Mouse (Mus musculus) neural tube, embryonic 15.5 days (tissue): ENCODE data around the gene Ogfod3. TPM values are rescaled to one million over a fixed set of nuclear protein-coding genes. Genes with fewer than 3 reads are reported as not detected.

Source experiments
- ATAC-seq: fragments of 200-750 bp; cut with Nextera tagmentation; 2 replicates; pipeline ENCODE4 v1.8.0; 2017; ENCODE audit warnings: mild to moderate bottlenecking, moderate TSS enrichment, moderate library complexity; ENCODE audit not compliant: low FRiP score
- H3K27ac ChIP-seq: fragments of 300-500 bp; sonication (generic); replicated peaks from 2 replicates; pipeline ENCODE4 v1.5.1; 2015; ENCODE audit warnings: mild to moderate bottlenecking, inconsistent platforms
- H3K27me3 ChIP-seq: fragments of 300-500 bp; sonication (generic); replicated peaks from 2 replicates; pipeline ENCODE4 v1.6.1; 2015; ENCODE audit warnings: inconsistent platforms
- H3K36me3 ChIP-seq: fragments of 300-500 bp; sonication (generic); 2 replicates; pipeline ENCODE4 v1.6.1; 2015; ENCODE audit warnings: inconsistent platforms
- H3K4me1 ChIP-seq: fragments of 300-500 bp; sonication (generic); 2 replicates; pipeline ENCODE4 v1.6.1; 2015; ENCODE audit warnings: inconsistent platforms
- H3K4me2 ChIP-seq: fragments of 300-500 bp; sonication (generic); 2 replicates; pipeline ENCODE4 v1.6.1; 2015; ENCODE audit warnings: inconsistent platforms, mild to moderate bottlenecking, moderate library complexity
- H3K4me3 ChIP-seq: fragments of 300-500 bp; sonication (generic); replicated peaks from 2 replicates; pipeline ENCODE4 v1.5.1; 2015; ENCODE audit warnings: mild to moderate bottlenecking, inconsistent platforms
- H3K9ac ChIP-seq: fragments of 300-500 bp; sonication (generic); replicated peaks from 2 replicates; pipeline ENCODE4 v1.6.1; 2015; ENCODE audit warnings: mild to moderate bottlenecking, inconsistent platforms
- H3K9me3 ChIP-seq: fragments of 300-500 bp; sonication (generic); replicated peaks from 2 replicates; pipeline ENCODE4 v1.6.1; 2016; ENCODE audit warnings: inconsistent platforms
- WGBS: fragments of 180-500 bp; shearing (Covaris S2); methylation state at CpG from one replicate; pipeline ENCODE4 v1.1.7; 2015; ENCODE audit warnings: mixed read lengths; 5-methylcytosine and 5-hydroxymethylcytosine counted together
- polyA plus RNA-seq: library from polyadenylated mRNA; unstranded; fragments of >200 nt; fragmentation: Nextera tagmentation; extraction: Ambion mirVana; gene quantifications from 2 replicates; pipeline ENCODE4 v1.2.1, GENCODE M21; 2015

Gene Ogfod3
- 26.8 and 31.7 TPM in 2 replicates for polyA plus RNA-seq

DNA sequence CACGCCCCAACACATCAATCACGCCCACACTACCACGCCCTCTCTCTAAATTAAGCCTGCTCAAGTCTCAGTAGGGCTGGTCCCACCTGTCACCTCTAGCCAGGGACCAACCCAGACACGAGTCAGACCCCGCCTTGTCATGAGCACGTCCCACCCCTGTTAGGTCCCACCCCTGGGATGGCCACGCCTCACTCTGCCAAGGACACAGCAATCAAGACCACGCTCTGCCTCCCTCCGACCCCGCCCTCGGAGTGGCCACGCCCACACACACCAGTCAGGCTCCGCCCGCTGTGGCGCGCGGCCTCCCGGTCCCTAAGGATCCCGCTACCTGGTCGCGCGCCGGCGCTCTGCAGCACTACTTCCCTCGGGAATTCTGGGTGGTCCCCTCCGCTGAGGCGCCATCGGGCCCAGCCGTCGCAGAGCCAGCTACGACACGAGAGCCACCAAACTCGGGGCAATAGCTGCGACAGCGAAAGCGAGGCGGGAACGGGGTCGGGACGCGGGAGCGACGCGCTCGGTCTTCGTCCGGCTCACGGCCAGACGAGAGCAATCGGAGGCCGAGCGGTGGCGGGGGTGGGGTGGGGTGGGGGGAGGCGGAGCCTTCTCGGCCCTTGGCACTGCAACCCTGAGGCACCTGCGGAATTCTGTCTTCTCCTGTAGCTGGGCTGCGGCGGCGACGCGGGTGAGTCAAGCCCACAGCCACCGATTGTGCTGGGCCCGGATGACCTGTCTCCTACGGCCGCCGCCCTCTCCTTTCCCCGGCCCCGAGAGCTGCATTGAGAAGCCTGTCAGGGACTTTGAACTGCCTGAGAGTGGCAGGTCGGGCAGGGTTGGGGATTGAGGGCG lies at the start of gene Ogfod3, which contains the start of gene Hexdc:
Gene Ogfod3 (minus strand): TSS at position 551 of the 846 bp plus-strand sequence.
Gene Hexdc (plus strand): TSS at position 273 of the 846 bp plus-strand sequence.
- Histone ChIP-seq H3K27ac (peak within 1 kb of the TSS; percentile 91), H3K4me1 (peaks cover 14% of the 10 kb centered on the region), H3K36me3 (peaks cover 19% of the 10 kb centered on the region), H3K27me3 (no peaks in the 10 kb centered on the region), H3K9me3 (no peaks in the 10 kb centered on the region), H3K4me2 (peak within 1 kb of the TSS; percentile 59), H3K9ac (peak within 1 kb of the TSS; percentile 67), H3K4me3 (peak within 1 kb of the TSS; percentile 68)
- peak; percentile 98 for ATAC-seq
- under 1% methylated on average over 70 of the region's 70 CpGs for WGBS

DNA sequence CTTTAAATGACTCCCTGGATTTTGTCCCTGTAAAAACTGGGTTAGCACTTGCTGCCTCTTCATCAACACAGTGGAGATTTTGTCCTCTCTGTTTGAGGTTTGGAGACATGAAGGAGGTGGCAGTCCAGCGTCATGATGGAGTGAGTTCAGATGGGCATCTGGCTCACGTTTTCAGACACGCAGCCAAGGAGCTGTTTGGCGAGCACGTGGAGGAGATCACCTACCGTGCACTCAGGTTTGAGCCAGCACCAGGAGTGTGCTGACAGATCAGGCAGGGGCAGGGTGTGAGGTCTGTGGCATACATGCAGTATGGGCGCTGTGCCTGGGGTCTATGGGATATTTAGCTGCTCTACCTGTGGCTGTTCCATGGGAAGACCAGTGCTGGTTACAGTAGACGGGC lies 45.7 kb upstream of the Ogfod3 start:
- 94% methylated on average over 8 of the region's 8 CpGs for WGBS
- no peak for ATAC-seq
- H3K27me3 ChIP-seq, result no peaks in the 10 kb centered on the region
- no peaks in the 10 kb centered on the region for H3K4me1 ChIP-seq
- no peaks in the 10 kb centered on the region for H3K9me3 ChIP-seq
- no peak overlapping the region for H3K27ac ChIP-seq
- H3K36me3 ChIP-seq, result peaks cover 96% of the 10 kb centered on the region
- H3K4me3 ChIP-seq, result no peak overlapping the region
- H3K9ac ChIP-seq, result no peak overlapping the region
- H3K4me2 ChIP-seq, result no peak overlapping the region

DNA sequence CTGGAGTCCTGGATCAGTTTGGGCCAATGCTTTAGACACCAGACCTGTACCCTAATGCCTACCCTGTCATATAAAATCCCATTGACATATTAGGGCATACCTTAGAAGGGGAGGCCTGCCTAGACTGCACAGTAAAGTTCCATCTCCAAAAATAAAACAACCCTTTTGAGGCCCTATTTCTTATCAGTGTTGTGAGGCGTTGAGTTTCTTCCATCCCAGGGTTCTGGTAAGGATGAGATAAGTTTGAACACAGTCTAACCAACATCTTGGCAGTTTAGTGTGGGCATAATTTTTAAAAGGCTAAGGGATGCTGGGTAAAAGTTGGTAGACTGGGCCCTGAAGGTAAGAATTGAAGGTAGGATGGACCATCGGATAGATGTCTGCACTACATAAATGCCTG lies 35.2 kb upstream of the Ogfod3 start:
- no peak overlapping the region; the same call in 1 of the 2 replicates for H3K4me2 ChIP-seq
- H3K9me3 ChIP-seq, result no peaks in the 10 kb centered on the region
- H3K36me3 ChIP-seq, result peaks cover 35% of the 10 kb centered on the region
- H3K27ac ChIP-seq, result no peak overlapping the region
- no peak for ATAC-seq
- H3K4me3 ChIP-seq, result no peak overlapping the region
- H3K4me1 ChIP-seq, result peaks cover 43% of the 10 kb centered on the region
- no peaks in the 10 kb centered on the region for H3K27me3 ChIP-seq
- H3K9ac ChIP-seq, result no peak overlapping the region
- WGBS, result 92% methylated on average over 2 of the region's 2 CpGs

DNA sequence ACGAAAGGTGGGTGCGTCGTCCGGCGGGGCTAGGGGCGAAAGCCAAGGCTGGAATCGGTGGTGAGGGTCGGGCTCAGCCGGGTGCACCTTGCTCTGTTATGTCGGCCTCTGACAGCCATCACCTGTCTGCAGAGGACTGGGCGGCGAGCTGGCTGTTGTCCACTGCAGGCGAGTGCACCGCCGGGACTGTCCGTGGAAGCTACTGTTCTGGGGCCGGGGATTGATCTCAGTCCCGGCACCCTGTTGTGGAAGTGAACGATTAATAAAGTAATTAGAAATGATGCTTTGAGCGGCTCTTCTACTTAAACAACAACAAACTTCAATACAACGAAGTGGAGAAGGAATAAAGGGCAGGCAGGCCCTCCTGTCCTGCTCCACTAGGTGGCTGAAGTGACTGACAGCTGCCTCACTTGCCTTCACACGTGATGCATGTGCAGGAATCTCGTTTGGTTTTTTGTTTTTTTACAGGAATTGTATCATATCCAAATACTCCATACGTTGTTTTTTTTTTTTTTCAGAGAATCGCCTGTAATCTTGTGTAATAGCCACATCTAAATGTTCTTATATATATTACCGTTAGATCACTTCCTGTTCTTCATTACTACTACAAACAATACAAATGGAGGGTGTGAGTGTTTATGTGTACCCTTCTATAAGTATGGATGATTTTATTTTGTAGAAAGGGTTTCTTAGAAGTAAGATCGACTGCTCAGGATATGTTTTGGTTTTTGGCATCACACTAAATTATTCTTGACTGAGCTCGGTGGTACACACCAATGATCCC lies 33.0 kb upstream of the Ogfod3 start:
- Histone ChIP-seq H3K9ac (peak overlapping the region; percentile 67), H3K9me3 (no peaks in the 10 kb centered on the region), H3K4me1 (peaks cover 43% of the 10 kb centered on the region), H3K4me2 (peak overlapping the region; percentile 65), H3K36me3 (peaks cover 16% of the 10 kb centered on the region), H3K4me3 (peak overlapping the region; percentile 55), H3K27ac (peak overlapping the region; percentile 100), H3K27me3 (no peaks in the 10 kb centered on the region)
- ATAC-seq, result peak; percentile 18
- WGBS, result 3% methylated on average over 28 of the region's 28 CpGs

DNA sequence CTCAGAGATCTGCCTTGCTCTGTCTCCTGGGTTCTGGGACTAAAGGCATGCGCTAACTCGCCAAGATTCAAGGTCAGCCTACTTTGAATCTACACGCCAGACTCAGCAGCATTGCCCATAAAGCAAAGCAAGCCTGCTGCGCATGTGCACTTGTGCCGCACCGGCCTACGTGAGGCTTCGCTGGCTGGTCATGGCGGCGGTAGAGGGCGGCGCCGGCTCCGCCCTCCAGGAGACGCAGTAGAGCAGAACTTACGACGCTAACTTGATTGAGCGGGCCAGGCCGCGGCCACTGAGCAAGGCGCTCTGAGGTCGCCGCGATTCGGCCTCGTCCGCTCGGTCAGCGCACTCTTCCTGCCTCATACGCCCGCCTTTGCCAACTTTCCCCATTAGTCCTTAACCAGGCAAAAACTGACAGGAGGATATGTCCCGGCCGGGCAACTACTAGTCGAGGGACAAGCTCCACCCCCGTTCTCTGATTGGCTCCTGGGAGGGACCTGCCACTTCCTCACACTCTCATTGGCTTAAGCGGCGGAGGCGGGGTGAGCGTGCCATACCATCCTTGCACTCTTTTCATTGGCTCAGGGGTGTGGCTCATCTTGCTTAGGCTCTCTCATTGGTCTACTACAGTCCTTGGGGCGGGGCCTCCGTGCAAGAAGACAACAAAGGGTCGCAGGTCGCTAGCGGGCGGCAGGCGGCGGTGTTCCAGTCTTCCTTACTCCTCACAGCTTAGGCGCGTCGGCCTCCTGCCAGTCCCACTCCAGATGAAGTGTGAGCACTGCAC lies 32.2 kb upstream of the Ogfod3 start, which contains the start of gene Narf:
Gene Narf (plus strand): TSS at position 690 of the 781 bp plus-strand sequence.
- Histone ChIP-seq H3K36me3 (peaks cover 9% of the 10 kb centered on the region), H3K27ac (peak within 1 kb of the TSS; percentile 100), H3K4me3 (peak within 1 kb of the TSS; percentile 55), H3K27me3 (no peaks in the 10 kb centered on the region), H3K9me3 (no peaks in the 10 kb centered on the region), H3K4me2 (peak within 1 kb of the TSS; percentile 65), H3K4me1 (peaks cover 40% of the 10 kb centered on the region), H3K9ac (peak within 1 kb of the TSS; percentile 72)
- ATAC-seq, result peak; percentile 100
- WGBS, result under 1% methylated on average over 50 of the region's 50 CpGs

DNA sequence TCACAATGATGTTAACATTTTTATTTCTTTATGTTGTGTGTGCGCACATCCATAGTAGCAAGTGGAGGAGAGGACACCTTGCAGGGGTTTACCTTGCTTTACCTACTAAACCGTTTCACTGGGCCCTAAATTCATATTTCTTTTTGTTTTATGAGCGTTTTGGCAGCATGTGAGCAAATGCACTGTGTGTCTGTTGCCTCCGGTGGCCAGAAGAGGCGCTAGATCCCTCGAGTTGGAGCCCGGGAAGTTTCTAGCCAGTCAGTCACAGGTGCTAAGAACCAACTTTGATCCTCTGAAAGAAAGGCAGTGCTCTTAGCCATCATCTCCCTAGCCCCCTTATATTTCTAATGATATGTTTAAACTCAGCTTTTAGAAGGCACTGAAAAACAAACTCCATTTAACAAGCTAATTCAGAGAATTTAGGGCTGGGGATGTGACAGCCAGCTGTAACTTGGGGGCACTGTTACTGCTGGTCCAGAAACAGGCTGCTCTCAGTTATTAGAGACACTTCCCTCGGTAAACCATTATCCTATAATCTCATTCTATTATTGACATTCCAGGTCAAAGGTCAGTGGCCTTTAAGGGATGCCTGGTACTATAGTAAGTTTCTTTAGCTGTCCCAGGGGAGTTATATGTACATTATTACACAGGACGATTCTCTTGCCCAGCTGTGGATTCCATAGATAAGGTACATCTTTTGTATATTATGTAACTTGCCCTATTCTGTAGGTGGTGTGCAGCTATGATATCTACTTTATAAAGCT lies 31.1 kb upstream of the Ogfod3 start:
- Histone ChIP-seq H3K9me3 (no peaks in the 10 kb centered on the region), H3K4me3 (peak overlapping the region; percentile 55)
- 25% methylated on average over 9 of the region's 9 CpGs for WGBS

DNA sequence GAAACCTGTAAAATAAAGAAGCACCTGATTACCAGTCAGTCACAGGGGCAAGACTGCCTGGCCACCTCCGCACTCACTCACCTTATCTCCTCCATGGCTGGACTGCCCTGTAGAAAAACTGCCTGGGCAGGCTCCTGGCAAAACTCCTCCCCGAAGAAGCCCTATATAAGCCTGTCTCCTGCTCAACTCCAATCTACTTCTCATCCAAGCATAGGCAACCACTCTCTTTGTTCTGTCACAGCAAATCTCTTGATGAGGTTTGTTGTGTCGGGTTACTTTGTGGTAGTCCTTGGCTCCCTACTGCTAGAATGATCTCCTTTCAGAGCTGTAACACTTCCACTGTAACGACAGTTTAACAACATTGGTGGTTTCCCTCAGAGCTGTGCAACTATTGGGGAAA lies 28.2 kb upstream of the Ogfod3 start:
- WGBS, result 32% methylated on average over 4 of the region's 4 CpGs
- no peaks in the 10 kb centered on the region for H3K36me3 ChIP-seq
- no peak for ATAC-seq

More for the DNA sequence above, 31.1 kb upstream of the Ogfod3 start:
- ATAC-seq, result no peak
- peak overlapping the region; percentile 65 for H3K4me2 ChIP-seq
- peaks cover 35% of the 10 kb centered on the region for H3K4me1 ChIP-seq
- peak overlapping the region; percentile 72; the same call in 1 of the 2 replicates for H3K9ac ChIP-seq
- peak overlapping the region; percentile 100 for H3K27ac ChIP-seq
- peaks cover 8% of the 10 kb centered on the region; the same call in 1 of the 2 replicates for H3K36me3 ChIP-seq
- H3K27me3 ChIP-seq, result no peaks in the 10 kb centered on the region

DNA sequence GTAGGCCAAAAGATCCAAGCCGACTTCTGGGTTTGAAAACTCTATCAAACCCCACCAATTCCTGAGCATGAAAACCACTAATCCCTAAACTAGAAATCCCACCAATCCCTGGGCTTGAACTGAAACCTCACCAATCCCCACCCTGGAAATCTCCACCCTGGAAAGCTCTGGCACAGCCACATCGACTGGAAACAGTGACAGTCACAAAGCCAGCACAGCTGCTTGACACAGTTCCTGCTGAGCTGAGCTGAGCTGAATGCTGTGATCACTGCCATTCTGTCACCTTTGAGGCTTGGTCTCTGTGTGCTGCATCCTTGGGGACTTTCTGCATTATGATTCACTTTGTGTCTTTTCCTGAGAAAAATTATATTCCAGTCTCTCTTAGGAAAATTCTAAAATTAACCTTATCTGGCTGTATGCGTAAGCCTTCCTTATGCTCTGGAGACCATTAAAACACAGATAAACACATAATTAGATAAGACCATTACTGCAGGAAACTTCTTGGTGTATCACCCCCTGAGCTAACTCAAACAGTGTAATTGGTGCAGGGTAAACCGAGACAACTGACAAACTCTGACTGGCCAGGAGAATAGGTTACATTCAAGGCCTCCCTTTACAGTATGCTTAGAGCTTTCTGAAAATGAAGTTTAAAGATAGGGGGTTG lies 27.2 kb upstream of the Ogfod3 start:
- ATAC-seq, result no peak
- peaks cover 39% of the 10 kb centered on the region for H3K4me1 ChIP-seq
- peaks cover 5% of the 10 kb centered on the region; the same call in 1 of the 2 replicates for H3K36me3 ChIP-seq
- H3K27ac ChIP-seq, result no peak overlapping the region
- no peaks in the 10 kb centered on the region for H3K9me3 ChIP-seq
- WGBS, result 46% methylated on average over 4 of the region's 4 CpGs
- no peaks in the 10 kb centered on the region for H3K27me3 ChIP-seq
- no peak overlapping the region for H3K4me3 ChIP-seq
- no peak overlapping the region for H3K4me2 ChIP-seq
- no peak overlapping the region for H3K9ac ChIP-seq

More for the DNA sequence above, 28.2 kb upstream of the Ogfod3 start:
- H3K4me1 ChIP-seq, result peaks cover 30% of the 10 kb centered on the region
- H3K4me3 ChIP-seq, result no peak overlapping the region
- H3K9me3 ChIP-seq, result no peaks in the 10 kb centered on the region
- no peak overlapping the region for H3K27ac ChIP-seq
- no peak overlapping the region for H3K9ac ChIP-seq
- H3K4me2 ChIP-seq, result no peak overlapping the region
- H3K27me3 ChIP-seq, result no peaks in the 10 kb centered on the region

DNA sequence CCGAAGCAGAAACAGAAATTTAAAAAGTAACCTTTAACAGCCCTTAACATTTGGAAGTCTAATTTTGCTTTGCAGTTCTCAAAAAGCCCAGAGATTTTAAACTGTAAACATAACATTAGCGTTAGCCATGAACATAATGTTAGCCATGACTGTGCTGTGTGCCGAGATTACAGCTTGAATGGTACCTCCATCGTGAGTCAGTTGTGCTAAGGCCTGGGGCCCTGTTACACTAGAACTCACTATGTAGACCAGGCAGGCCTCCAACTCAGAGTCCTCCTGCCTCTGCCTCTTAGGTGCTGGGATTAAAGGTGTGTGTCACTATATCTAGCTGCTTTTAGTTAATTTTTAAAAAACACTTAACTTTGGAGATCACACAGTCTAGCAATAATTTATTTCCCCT lies 26.7 kb upstream of the Ogfod3 start:
- Histone ChIP-seq H3K36me3 (peaks cover 7% of the 10 kb centered on the region), H3K4me2 (no peak overlapping the region), H3K9ac (no peak overlapping the region), H3K9me3 (no peaks in the 10 kb centered on the region), H3K27me3 (no peaks in the 10 kb centered on the region), H3K27ac (no peak overlapping the region), H3K4me1 (peaks cover 36% of the 10 kb centered on the region), H3K4me3 (no peak overlapping the region)
- ATAC-seq, result no peak
- 80% methylated on average over 4 of the region's 4 CpGs for WGBS

DNA sequence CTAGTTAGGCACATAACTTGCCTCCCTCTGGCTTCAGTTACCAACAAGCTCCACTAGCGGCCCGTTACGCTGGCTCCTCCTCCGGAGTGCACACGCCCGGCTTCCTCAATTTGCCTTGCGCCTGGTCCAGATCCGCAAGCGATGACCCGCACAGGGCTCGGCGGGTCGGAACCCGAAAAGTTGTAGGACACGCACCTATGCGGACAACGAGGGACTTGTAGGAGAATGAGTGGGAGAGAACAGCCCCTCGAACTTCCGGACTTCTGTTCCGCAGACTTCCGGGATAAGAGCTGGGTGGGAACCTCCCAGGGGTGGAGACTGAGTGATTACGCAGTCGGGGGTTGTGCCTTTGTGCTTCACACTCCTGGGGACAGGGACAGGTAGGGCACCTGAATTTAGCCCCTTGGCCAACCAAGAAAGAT lies 24.5 kb upstream of the Ogfod3 start, which contains the start of gene Cybc1:
Gene Cybc1 (minus strand): TSS at position 305 of the 422 bp plus-strand sequence.
- peak within 1 kb of the TSS; percentile 79 for H3K4me3 ChIP-seq
- H3K9ac ChIP-seq, result peak within 1 kb of the TSS; percentile 65
- no peaks in the 10 kb centered on the region for H3K27me3 ChIP-seq
- ATAC-seq, result peak; percentile 86
- peak within 1 kb of the TSS; percentile 75 for H3K27ac ChIP-seq
- under 1% methylated on average over 23 of the region's 23 CpGs for WGBS
- peaks cover 27% of the 10 kb centered on the region for H3K36me3 ChIP-seq
- H3K4me2 ChIP-seq, result peak within 1 kb of the TSS; percentile 81
- peaks cover 32% of the 10 kb centered on the region for H3K4me1 ChIP-seq
- H3K9me3 ChIP-seq, result no peaks in the 10 kb centered on the region
